Mouse (Mus musculus) CH12.LX (cell line): Measurements from ENCODE around the gene Paf1. TPM values are rescaled to one million over a fixed set of nuclear protein-coding genes. Genes with fewer than 3 reads are reported as not detected.

ENCODE experiments used
- DNase-seq: peaks from one replicate; pipeline ENCODE4 v3.0.0-alpha.2; 2013; ENCODE audit errors: extremely low read depth
- H3K27ac ChIP-seq: 2 replicates; pipeline ENCODE4 v1.5.1; 2012; ENCODE audit warnings: low read depth, mild to moderate bottlenecking, control low read depth, moderate library complexity; ENCODE audit not compliant: insufficient read depth
- H3K27me3 ChIP-seq: replicated peaks from 2 replicates; pipeline ENCODE3; 2012; ENCODE audit warnings: inconsistent platforms
- H3K36me3 ChIP-seq, 2 experiments: replicated peaks in 1 of 2; 2 replicates each; pipeline versions ENCODE3 to v1.6.1; 2012; ENCODE audit warnings: inconsistent platforms in 1 of 2, low read length in 1 of 2, mild to moderate bottlenecking in 1 of 2, mixed read lengths in 1 of 2, moderate library complexity in 1 of 2; ENCODE audit not compliant: control insufficient read depth in 1 of 2, insufficient read depth in 1 of 2
- H3K4me1 ChIP-seq, 2 experiments: 2 replicates each; pipeline ENCODE4 v1.6.1; 2012; ENCODE audit warnings: inconsistent platforms in 1 of 2, moderate library complexity in 1 of 2; ENCODE audit not compliant: insufficient read depth in 2 of 2, control insufficient read depth in 1 of 2
- H3K4me2 ChIP-seq: 2 replicates; pipeline ENCODE4 v1.6.1; 2012; ENCODE audit warnings: low read depth, mild to moderate bottlenecking, control low read depth; ENCODE audit not compliant: poor library complexity, insufficient read depth, severe bottlenecking
- H3K4me3 ChIP-seq, 3 experiments: fragments of 150-350 bp in 1 of 3; sonication (generic) in 1 of 3; replicated peaks in 1 of 3; 2 replicates each; pipeline versions ENCODE3 to v1.5.1; 2011 to 2012; ENCODE audit warnings: low read depth in 2 of 3, low read length in 2 of 3, mild to moderate bottlenecking in 2 of 3, moderate library complexity in 2 of 3, control low read depth in 1 of 3, improper control_type of control experiment in 1 of 3, inconsistent platforms in 1 of 3, mixed read lengths in 1 of 3; ENCODE audit not compliant: poor library complexity in 1 of 3
- H3K79me2 ChIP-seq: replicated peaks from 2 replicates; pipeline ENCODE4 v1.6.1; 2012; ENCODE audit warnings: mild to moderate bottlenecking, moderate library complexity; ENCODE audit not compliant: control insufficient read depth, poor library complexity, insufficient read depth, severe bottlenecking; ENCODE audit errors: extremely low read depth
- H3K9ac ChIP-seq: 2 replicates; pipeline ENCODE4 v1.6.1; 2012; ENCODE audit warnings: low read depth, mild to moderate bottlenecking, control low read depth, moderate library complexity; ENCODE audit not compliant: insufficient read depth
- H3K9me3 ChIP-seq: replicated peaks from 2 replicates; pipeline ENCODE3; 2012; ENCODE audit warnings: low read length, inconsistent platforms, mixed read lengths
- BHLHE40 ChIP-seq: IDR thresholded peaks from 2 replicates; pipeline ENCODE4 v1.6.1; 2011; ENCODE audit warnings: mild to moderate bottlenecking, low read depth, low read length, improper control_type of control experiment
- CHD1 ChIP-seq: IDR thresholded peaks from 2 replicates; pipeline ENCODE4 v1.6.1; 2012; ENCODE audit warnings: low read depth, low read length, improper control_type of control experiment, inconsistent platforms
- CHD2 ChIP-seq: IDR thresholded peaks from 2 replicates; pipeline ENCODE4 v1.6.1; 2011; ENCODE audit warnings: low read length, improper control_type of control experiment
- E2F4 ChIP-seq: IDR thresholded peaks from 2 replicates; pipeline ENCODE4 v1.6.1; 2011; ENCODE audit warnings: low read depth, low read length, improper control_type of control experiment; ENCODE audit not compliant: insufficient replicate concordance
- ELF1 ChIP-seq: IDR thresholded peaks from 2 replicates; pipeline ENCODE4 v1.6.1; 2014; ENCODE audit warnings: low read depth, mild to moderate bottlenecking, inconsistent platforms, low read length, improper control_type of control experiment
- EP300 ChIP-seq: IDR thresholded peaks from 2 replicates; pipeline ENCODE4 v1.6.1; 2011; ENCODE audit warnings: low read length, improper control_type of control experiment
- ETS1 ChIP-seq: conservative IDR thresholded peaks from 2 replicates; pipeline ENCODE4 v1.6.1; 2012; ENCODE audit warnings: low read depth, mild to moderate bottlenecking, inconsistent platforms, low read length, improper control_type of control experiment, moderate library complexity
- GABPA ChIP-seq: IDR thresholded peaks from 2 replicates; pipeline ENCODE4 v1.6.1; 2012; ENCODE audit warnings: low read depth, low read length, improper control_type of control experiment, inconsistent platforms; ENCODE audit not compliant: insufficient replicate concordance
- HCFC1 ChIP-seq: IDR thresholded peaks from 2 replicates; pipeline ENCODE4 v1.6.1; 2012; ENCODE audit warnings: low read depth, mild to moderate bottlenecking, inconsistent platforms, low read length, improper control_type of control experiment
- IRF4 ChIP-seq: IDR thresholded peaks from 2 replicates; pipeline ENCODE4 v1.6.1; 2014; ENCODE audit warnings: low read depth, mild to moderate bottlenecking, inconsistent platforms, low read length, improper control_type of control experiment
- JUN ChIP-seq: IDR thresholded peaks from 2 replicates; pipeline ENCODE4 v1.6.1; 2011; ENCODE audit warnings: low read depth, mild to moderate bottlenecking, low read length, improper control_type of control experiment, moderate library complexity; ENCODE audit not compliant: insufficient read depth
- JUND ChIP-seq: conservative IDR thresholded peaks from 2 replicates; pipeline ENCODE4 v1.6.1; 2011; ENCODE audit warnings: low read depth, low read length, improper control_type of control experiment
- KAT2A ChIP-seq: IDR thresholded peaks from 2 replicates; pipeline ENCODE4 v1.6.1; 2012; ENCODE audit warnings: low read length, improper control_type of control experiment, inconsistent platforms; ENCODE audit not compliant: insufficient replicate concordance
- MAFK ChIP-seq: IDR thresholded peaks from 2 replicates; pipeline ENCODE4 v1.6.1; 2011; ENCODE audit warnings: low read length, improper control_type of control experiment; ENCODE audit not compliant: insufficient replicate concordance
- MAX ChIP-seq: IDR thresholded peaks from 2 replicates; pipeline ENCODE4 v1.6.1; 2011; ENCODE audit warnings: low read length, improper control_type of control experiment
- MAZ ChIP-seq: IDR thresholded peaks from 2 replicates; pipeline ENCODE4 v1.6.1; 2012; ENCODE audit warnings: low read depth, mild to moderate bottlenecking, inconsistent platforms, low read length, improper control_type of control experiment, moderate library complexity
- MEF2A ChIP-seq: IDR thresholded peaks from 2 replicates; pipeline ENCODE4 v1.6.1; 2014; ENCODE audit warnings: low read depth, mild to moderate bottlenecking, inconsistent platforms, low read length, improper control_type of control experiment, borderline replicate concordance
- MXI1 ChIP-seq: IDR thresholded peaks from 2 replicates; pipeline ENCODE4 v1.6.1; 2011; ENCODE audit warnings: mild to moderate bottlenecking, low read depth, low read length, improper control_type of control experiment
- MYC ChIP-seq: IDR thresholded peaks from 2 replicates; pipeline ENCODE4 v1.6.1; 2011; ENCODE audit warnings: low read depth, mild to moderate bottlenecking, improper control_type of control experiment, low read length
- NELFE ChIP-seq: IDR thresholded peaks from 2 replicates; pipeline ENCODE4 v1.6.1; 2011; ENCODE audit warnings: low read depth, low read length, improper control_type of control experiment
- PAX5 ChIP-seq: IDR thresholded peaks from 2 replicates; pipeline ENCODE4 v1.6.1; 2012; ENCODE audit warnings: low read length, inconsistent platforms, mixed read lengths
- POLR2AphosphoS2 ChIP-seq: IDR thresholded peaks from 2 replicates; pipeline ENCODE4 v1.6.1; 2011; ENCODE audit warnings: low read depth, low read length, improper control_type of control experiment
- SIN3A ChIP-seq: IDR thresholded peaks from 2 replicates; pipeline ENCODE4 v1.6.1; 2012; ENCODE audit warnings: low read length, improper control_type of control experiment, inconsistent platforms
- SMC3 ChIP-seq: IDR thresholded peaks from 2 replicates; pipeline ENCODE4 v1.6.1; 2011; ENCODE audit warnings: low read depth, low read length, improper control_type of control experiment
- TCF12 ChIP-seq: IDR thresholded peaks from 2 replicates; pipeline ENCODE4 v1.6.1; 2014; ENCODE audit warnings: low read depth, mild to moderate bottlenecking, inconsistent platforms, low read length, improper control_type of control experiment
- UBTF ChIP-seq: IDR thresholded peaks from 2 replicates; pipeline ENCODE4 v1.6.1; 2012; ENCODE audit warnings: low read depth, mild to moderate bottlenecking, inconsistent platforms, low read length, improper control_type of control experiment, moderate library complexity
- USF1 ChIP-seq: IDR thresholded peaks from 2 replicates; pipeline ENCODE4 v1.6.1; 2014; ENCODE audit warnings: low read depth, mild to moderate bottlenecking, inconsistent platforms, low read length, improper control_type of control experiment
- USF2 ChIP-seq: conservative IDR thresholded peaks from 2 replicates; pipeline ENCODE4 v1.6.1; 2011; ENCODE audit warnings: low read depth, low read length, improper control_type of control experiment
- ZC3H11A ChIP-seq: IDR thresholded peaks from 2 replicates; pipeline ENCODE4 v1.6.1; 2012; ENCODE audit warnings: low read depth, mild to moderate bottlenecking, inconsistent platforms, low read length, improper control_type of control experiment
- ZKSCAN1 ChIP-seq: IDR thresholded peaks from 2 replicates; pipeline ENCODE4 v1.6.1; 2012; ENCODE audit warnings: low read depth, inconsistent platforms, low read length, improper control_type of control experiment, borderline replicate concordance
- ZMIZ1 ChIP-seq: IDR thresholded peaks from 2 replicates; pipeline ENCODE4 v1.6.1; 2012; ENCODE audit warnings: low read depth, mild to moderate bottlenecking, inconsistent platforms, low read length, improper control_type of control experiment
- ZNF384 ChIP-seq: IDR thresholded peaks from 2 replicates; pipeline ENCODE4 v1.6.1; 2012; ENCODE audit warnings: low read depth, low read length, improper control_type of control experiment, inconsistent platforms
- dilution Hi-C: fragments of 300-500 bp; cut with MboI; formaldehyde crosslinking; loops from 2 replicates; pipeline ENCODE4 v1.14.3; 2020; ENCODE audit warnings: low sequenced_read_pairs; ENCODE audit not compliant: extremely low pct_unique_long_range_greater_than_20kb, extremely low pct_ligation_motif_present
- in situ Hi-C: fragments of 300-500 bp; cut with MboI; formaldehyde crosslinking; loops from 3 replicates; pipeline ENCODE4 v1.14.3; 2019; ENCODE audit warnings: low sequenced_read_pairs, low pct_ligation_motif_present, low pct_unique_long_range_greater_than_20kb, mixed read lengths
- polyA plus RNA-seq: library from polyadenylated mRNA; unstranded; fragments of >175 nt; gene quantifications from 2 replicates; pipeline ENCODE4 v1.2.1, GENCODE M21; 2012; ENCODE audit warnings: low read depth; ENCODE audit not compliant: insufficient read length
- total RNA-seq, 2 experiments: library from RNA; depleted of rRNA; stranded (reverse); fragments of 300-350 nt in 1 of 2; fragments of >200 nt in 1 of 2; gene quantifications; 2 replicates each; pipeline ENCODE4 v1.2.3; 2012 to 2014

Paf1 gene
- total and polyA plus RNA-seq, 3 experiments: 42.2 to 105 (median 45.9) TPM

DNA sequence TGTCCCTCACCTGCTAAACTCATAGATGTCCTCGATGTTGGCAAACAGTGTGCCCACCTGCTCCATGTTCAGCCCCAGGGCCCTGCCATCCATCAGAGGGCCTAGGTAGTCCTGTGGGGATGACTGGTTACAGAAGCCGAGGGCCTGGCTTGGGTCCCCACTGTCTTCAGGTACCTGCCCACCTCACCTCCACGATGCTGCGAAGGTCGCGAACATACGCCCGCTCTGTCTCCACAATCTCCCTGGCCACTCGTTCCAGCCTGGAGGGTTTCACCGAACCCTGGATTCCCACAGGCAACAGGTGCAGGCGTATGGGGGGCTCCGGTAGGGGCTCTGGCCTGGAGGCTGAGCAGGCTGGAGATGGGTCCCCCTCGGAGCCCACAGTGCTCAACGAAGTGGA, 22.7 kb upstream of the Paf1 start:
- Histone ChIP-seq H3K79me2 (no peaks in the 10 kb centered on the region), H3K4me3 (no peak overlapping the region), H3K9me3 (no peaks in the 10 kb centered on the region), H3K4me1 (peaks cover 7 to 27% of the 10 kb centered on the region in 2 experiments), H3K9ac (no peak overlapping the region), H3K27ac (no peak overlapping the region), H3K27me3 (no peaks in the 10 kb centered on the region), H3K4me2 (no peak overlapping the region), H3K36me3 (peaks cover 0 to 33% of the 10 kb centered on the region in 2 experiments)
- dilution Hi-C loops: no loop called here
- no peak for DNase-seq
- in situ Hi-C loops: no loop called here
- no peak for TF ChIP-seq ZKSCAN1
- TF ChIP-seq TCF12: no peak
- no peak for TF ChIP-seq ZC3H11A
- no peak for TF ChIP-seq GABPA
- no peak for TF ChIP-seq UBTF
- no peak for TF ChIP-seq MAFK
- no peak for TF ChIP-seq MAZ
- no peak for TF ChIP-seq NELFE
- TF ChIP-seq USF1: no peak
- no peak for TF ChIP-seq ZNF384
- no peak for TF ChIP-seq MAX

DNA sequence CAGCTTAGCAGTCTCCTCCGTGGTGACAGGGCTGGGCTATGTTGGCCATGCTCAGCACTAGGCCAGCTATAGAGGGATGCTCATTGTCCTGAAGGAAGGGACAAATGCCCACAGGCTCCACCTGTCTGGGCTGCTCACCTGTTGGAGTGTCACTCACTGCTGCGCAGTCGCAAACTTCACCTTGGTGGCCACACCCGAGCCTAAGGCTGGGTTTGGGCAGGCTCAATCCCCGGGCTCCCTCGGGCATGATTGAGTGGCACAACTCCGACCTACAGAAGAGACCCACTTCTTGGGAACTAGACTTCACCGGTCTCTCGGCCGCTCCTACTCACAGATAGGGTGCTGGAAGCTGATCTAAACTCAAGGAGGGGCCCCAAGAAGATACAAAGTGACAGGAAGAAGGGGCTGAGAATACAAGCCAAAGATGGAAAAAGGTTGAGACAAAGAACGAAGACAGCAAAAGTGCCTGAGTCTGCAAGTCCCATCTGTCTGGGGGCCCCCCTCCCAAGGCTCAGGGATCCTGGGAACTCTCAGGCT, 21.7 kb upstream of the Paf1 start:
- in situ Hi-C loops (no loop called here), dilution Hi-C loops (no loop called here)
- Histone ChIP-seq H3K9ac (peak overlapping the region; percentile 83; the same call in 1 of the 2 replicates), H3K36me3 (peaks cover 0 to 33% of the 10 kb centered on the region in 2 experiments), H3K4me2 (peak overlapping the region; percentile 86), H3K27me3 (no peaks in the 10 kb centered on the region), H3K9me3 (no peaks in the 10 kb centered on the region), H3K4me1 (peaks cover 5 to 26% of the 10 kb centered on the region in 2 experiments), H3K27ac (no peak overlapping the region), H3K4me3 (peak overlapping the region; percentile 46 to 70 (median 70)), H3K79me2 (no peaks in the 10 kb centered on the region)
- no peak for DNase-seq
- TF ChIP-seq EP300 (no peak), UBTF (no peak; the same call in 1 of the 2 replicates), MEF2A (peak; percentile 51; the same call in 1 of the 2 replicates), BHLHE40 (no peak), MXI1 (no peak), GABPA (no peak), ELF1 (no peak), JUND (no peak), HCFC1 (no peak), JUN (no peak), USF2 (no peak), CHD1 (no peak), USF1 (no peak), CHD2 (no peak), SIN3A (peak; percentile 21; the same call in 1 of the 2 replicates), POLR2AphosphoS2 (no peak), ETS1 (no peak), MYC (no peak), KAT2A (no peak), SMC3 (no peak), TCF12 (0 out of 2 replicates have a peak, but pooled peaks have one; percentile 19), IRF4 (no peak), ZMIZ1 (no peak), MAZ (peak; percentile 52; the same call in 1 of the 2 replicates), E2F4 (no peak), MAX (no peak), PAX5 (no peak), ZC3H11A (no peak)
